Mouse (Mus musculus): ENCODE measurements at regions not wholly inside any gene's neighbourhood (a gene's known extent, or its start where the extent isn't known, plus 50 kb on each side); places are given as distances from the start of the nearest gene placed in this dataset.

- no peaks in the 10 kb centered on the region for H3K4me1 ChIP-seq (ENCODE audit: control insufficient read depth, insufficient read depth, low read length)
- H3K27ac ChIP-seq (replicated peaks; ENCODE audit: low read depth, low read length): no peak overlapping the region
- no peak for TF ChIP-seq POLR2A (IDR thresholded peaks at IDR 0.05; ENCODE audit: borderline replicate concordance, extremely low read depth, insufficient read depth, insufficient read length)
- H3K9me3 ChIP-seq (ENCODE audit: control insufficient read depth, low read length): no peaks in the 10 kb centered on the region
- DNase-seq (ENCODE audit: low spot score) (no peak), ATAC-seq (ENCODE audit: low FRiP score, low read depth) (no peak)
- H3K9ac ChIP-seq (ENCODE audit: low read depth, low read length, severe bottlenecking): no peak overlapping the region
- no peaks in the 10 kb centered on the region for H3K36me3 ChIP-seq (ENCODE audit: control insufficient read depth, insufficient read depth, low read length)
- H3K27me3 ChIP-seq (ENCODE audit: control insufficient read depth, insufficient read depth, low read length): no peaks in the 10 kb centered on the region
- no peak overlapping the region for H3K4me3 ChIP-seq (replicated peaks; ENCODE audit: low read length)
- no peak overlapping the region for H3K4me2 ChIP-seq (replicated peaks; ENCODE audit: low read depth, low read length, severe bottlenecking)
- WGBS: 54% methylated on average over 6 of the region's 6 CpGs
These were observed 84.0 kb upstream of the Foxb1 start for GRCm38 (mm10) chr9:69844712-69845111.

DNA sequence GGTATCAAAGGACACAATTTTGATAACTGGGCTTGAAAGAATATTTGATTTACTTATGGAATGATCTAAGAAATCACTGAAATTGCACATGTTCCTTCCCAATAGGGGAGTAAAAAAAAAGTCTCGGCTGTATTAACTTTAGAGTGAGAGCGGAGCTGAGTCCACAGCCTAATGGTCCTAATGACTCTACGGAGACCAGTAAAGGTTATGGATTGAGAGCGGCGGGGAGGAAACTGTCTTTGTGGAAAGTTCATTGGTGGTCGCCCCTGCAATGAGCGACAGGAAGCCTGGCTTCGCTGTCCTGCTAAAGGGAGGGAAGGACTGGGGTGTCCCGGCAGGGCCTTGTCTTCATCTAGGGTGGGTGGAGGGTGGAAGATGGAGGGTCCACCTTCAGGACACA is 84.5 kb upstream of the Foxb1 start:
- DNase-seq (ENCODE audit: low spot score) (no peak), ATAC-seq (ENCODE audit: low FRiP score, low read depth) (no peak)
- Histone ChIP-seq H3K4me3 (replicated peaks; ENCODE audit: low read length) (no peak overlapping the region), H3K27me3 (ENCODE audit: control insufficient read depth, insufficient read depth, low read length) (no peaks in the 10 kb centered on the region), H3K36me3 (ENCODE audit: control insufficient read depth, insufficient read depth, low read length) (no peaks in the 10 kb centered on the region), H3K4me2 (replicated peaks; ENCODE audit: low read depth, low read length, severe bottlenecking) (no peak overlapping the region), H3K27ac (replicated peaks; ENCODE audit: low read depth, low read length) (no peak overlapping the region), H3K9ac (ENCODE audit: low read depth, low read length, severe bottlenecking) (no peak overlapping the region), H3K9me3 (ENCODE audit: control insufficient read depth, low read length) (no peaks in the 10 kb centered on the region), H3K4me1 (ENCODE audit: control insufficient read depth, insufficient read depth, low read length) (no peaks in the 10 kb centered on the region)
- WGBS: 35% methylated on average over 9 of the region's 9 CpGs
- no peak for TF ChIP-seq POLR2A (IDR thresholded peaks at IDR 0.05; ENCODE audit: borderline replicate concordance, extremely low read depth, insufficient read depth, insufficient read length)

- no peak overlapping the region for H3K9ac ChIP-seq (ENCODE audit: low read depth, low read length, severe bottlenecking)
- H3K27me3 ChIP-seq (ENCODE audit: control insufficient read depth, insufficient read depth, low read length): no peaks in the 10 kb centered on the region
- H3K27ac ChIP-seq (replicated peaks; ENCODE audit: low read depth, low read length): no peak overlapping the region
- ATAC-seq (ENCODE audit: low FRiP score, low read depth) (no peak), DNase-seq (ENCODE audit: low spot score) (peak; percentile 49)
- no peak overlapping the region for H3K4me3 ChIP-seq (replicated peaks; ENCODE audit: low read length)
- no peaks in the 10 kb centered on the region for H3K4me1 ChIP-seq (ENCODE audit: control insufficient read depth, insufficient read depth, low read length)
- no peak overlapping the region for H3K4me2 ChIP-seq (replicated peaks; ENCODE audit: low read depth, low read length, severe bottlenecking)
- no peaks in the 10 kb centered on the region for H3K9me3 ChIP-seq (ENCODE audit: control insufficient read depth, low read length)
- TF ChIP-seq POLR2A (IDR thresholded peaks at IDR 0.05; ENCODE audit: borderline replicate concordance, extremely low read depth, insufficient read depth, insufficient read length): no peak
- no peaks in the 10 kb centered on the region for H3K36me3 ChIP-seq (ENCODE audit: control insufficient read depth, insufficient read depth, low read length)
- WGBS: 86% methylated on average over 7 of the region's 7 CpGs
These were observed 95.9 kb upstream of the Foxb1 start for GRCm38 (mm10) chr9:69856621-69857020.

DNA sequence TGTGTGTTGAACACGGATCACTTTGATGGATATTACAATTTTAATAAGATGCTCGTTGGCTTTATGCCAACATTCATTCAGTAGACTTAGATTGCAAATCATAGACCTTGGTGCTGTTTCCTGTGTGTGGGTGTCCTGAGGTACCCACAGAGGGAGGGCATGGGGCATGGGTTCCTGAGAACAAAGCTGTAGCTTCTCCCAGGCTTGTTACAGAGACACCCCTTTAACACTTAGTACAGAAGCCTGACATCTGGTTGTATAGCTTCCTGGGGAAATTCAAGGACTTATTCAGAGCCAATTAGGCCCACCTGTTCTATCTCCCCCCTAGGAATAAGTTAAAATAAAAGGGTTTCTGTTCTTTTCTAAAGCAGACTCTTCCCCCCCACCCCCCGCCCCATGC is 97.9 kb upstream of the Foxb1 start:
- H3K27me3 ChIP-seq (ENCODE audit: control insufficient read depth, insufficient read depth, low read length): no peaks in the 10 kb centered on the region
- no peaks in the 10 kb centered on the region for H3K36me3 ChIP-seq (ENCODE audit: control insufficient read depth, insufficient read depth, low read length)
- H3K4me2 ChIP-seq (replicated peaks; ENCODE audit: low read depth, low read length, severe bottlenecking): no peak overlapping the region
- ATAC-seq (ENCODE audit: low FRiP score, low read depth): no peak
- H3K4me1 ChIP-seq (ENCODE audit: control insufficient read depth, insufficient read depth, low read length): no peaks in the 10 kb centered on the region
- WGBS: 80% methylated on average over 3 of the region's 3 CpGs
- DNase-seq (ENCODE audit: low spot score): no peak
- H3K27ac ChIP-seq (replicated peaks; ENCODE audit: low read depth, low read length): no peak overlapping the region
- no peak for TF ChIP-seq POLR2A (IDR thresholded peaks at IDR 0.05; ENCODE audit: borderline replicate concordance, extremely low read depth, insufficient read depth, insufficient read length)
- no peaks in the 10 kb centered on the region for H3K9me3 ChIP-seq (ENCODE audit: control insufficient read depth, low read length)
- H3K9ac ChIP-seq (ENCODE audit: low read depth, low read length, severe bottlenecking): no peak overlapping the region
- no peak overlapping the region for H3K4me3 ChIP-seq (replicated peaks; ENCODE audit: low read length)

DNA sequence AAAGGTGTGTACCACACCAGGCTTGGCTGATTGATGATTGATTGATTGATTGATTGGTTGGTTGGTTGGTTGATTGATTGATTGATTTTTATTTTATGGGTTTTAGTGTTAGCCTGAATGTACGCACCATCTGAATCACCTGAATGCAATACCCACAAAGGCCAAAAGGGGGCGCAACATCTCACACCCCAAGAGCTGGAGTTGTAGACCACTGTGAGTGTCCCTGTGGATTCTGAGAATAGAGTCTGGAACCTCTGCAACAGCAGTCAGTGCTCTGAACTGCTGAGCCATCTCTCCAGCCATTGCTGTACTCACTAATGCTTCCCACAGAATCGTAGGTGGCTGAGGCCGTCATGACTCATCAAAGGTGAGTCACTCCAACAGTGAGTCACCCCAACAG is 109.4 kb upstream of the Foxb1 start:
- Histone ChIP-seq H3K9me3 (ENCODE audit: control insufficient read depth, low read length) (no peaks in the 10 kb centered on the region), H3K4me3 (replicated peaks; ENCODE audit: low read length) (no peak overlapping the region), H3K27ac (replicated peaks; ENCODE audit: low read depth, low read length) (no peak overlapping the region), H3K9ac (ENCODE audit: low read depth, low read length, severe bottlenecking) (no peak overlapping the region), H3K36me3 (ENCODE audit: control insufficient read depth, insufficient read depth, low read length) (no peaks in the 10 kb centered on the region), H3K4me1 (ENCODE audit: control insufficient read depth, insufficient read depth, low read length) (no peaks in the 10 kb centered on the region), H3K4me2 (replicated peaks; ENCODE audit: low read depth, low read length, severe bottlenecking) (no peak overlapping the region), H3K27me3 (ENCODE audit: control insufficient read depth, insufficient read depth, low read length) (no peaks in the 10 kb centered on the region)
- no peak for TF ChIP-seq POLR2A (IDR thresholded peaks at IDR 0.05; ENCODE audit: borderline replicate concordance, extremely low read depth, insufficient read depth, insufficient read length)
- DNase-seq (ENCODE audit: low spot score) (no peak), ATAC-seq (ENCODE audit: low FRiP score, low read depth) (no peak)
- 78% methylated on average over 4 of the region's 4 CpGs for WGBS

DNA sequence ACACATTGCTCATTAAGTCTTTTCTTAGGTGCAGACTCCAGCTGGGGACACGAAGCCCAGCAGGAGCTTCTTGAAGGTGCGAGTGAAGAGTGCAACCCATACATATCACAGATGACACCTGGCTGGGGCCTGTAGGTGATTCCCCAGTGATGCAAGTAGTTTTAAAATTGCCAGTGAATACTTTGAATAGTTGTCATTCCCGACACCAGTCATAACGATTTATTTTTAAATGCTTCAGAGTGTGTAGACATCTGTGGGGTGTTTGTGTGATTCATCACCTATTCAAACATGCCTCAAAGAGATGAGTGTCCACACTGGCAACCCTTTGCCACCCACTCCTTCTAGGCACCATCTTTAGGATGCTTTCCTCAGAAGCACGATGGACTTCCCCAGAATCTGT is 102.9 kb upstream of the Bnip2 start:
- no peak for DNase-seq (ENCODE audit: low spot score)
- Histone ChIP-seq H3K36me3 (ENCODE audit: control insufficient read depth, insufficient read depth, low read length) (no peaks in the 10 kb centered on the region), H3K4me3 (replicated peaks; ENCODE audit: low read length) (no peak overlapping the region), H3K27me3 (ENCODE audit: control insufficient read depth, insufficient read depth, low read length) (no peaks in the 10 kb centered on the region), H3K9ac (ENCODE audit: low read depth, low read length, severe bottlenecking) (no peak overlapping the region), H3K27ac (replicated peaks; ENCODE audit: low read depth, low read length) (no peak overlapping the region), H3K4me1 (ENCODE audit: control insufficient read depth, insufficient read depth, low read length) (no peaks in the 10 kb centered on the region), H3K9me3 (ENCODE audit: control insufficient read depth, low read length) (no peaks in the 10 kb centered on the region), H3K4me2 (replicated peaks; ENCODE audit: low read depth, low read length, severe bottlenecking) (no peak overlapping the region)
- TF ChIP-seq POLR2A (IDR thresholded peaks at IDR 0.05; ENCODE audit: borderline replicate concordance, extremely low read depth, insufficient read depth, insufficient read length): no peak
- 60% methylated on average over 5 of the region's 5 CpGs for WGBS
- ATAC-seq (ENCODE audit: low FRiP score, low read depth): no peak

All from limb, embryonic 14.5 days (tissue).